Mouse (Mus musculus) liver, embryonic 14 days (tissue): Measurements from ENCODE around the gene Dnah5. TPM values are rescaled to one million over a fixed set of nuclear protein-coding genes. Genes with fewer than 3 reads are reported as not detected.

Experiments
- polyA plus RNA-seq: library from polyadenylated mRNA; depleted of rRNA; stranded (reverse); fragments of >200 nt; gene quantifications from 2 replicates; pipeline ENCODE4 v1.2.3, GENCODE M21; 2012; rRNA removed

The Dnah5 gene
- polyA plus RNA-seq: not detected in 2 replicates

GRCm38 (mm10) chr15:28203111-28204075 lies at the start of gene Dnah5:
Dnah5 (plus strand) TSS chr15:28203752.

Other genes starting within 250 kb of the Dnah5 start
- gene Trio, start 177.9 kb upstream of the Dnah5 start, polyA plus RNA-seq: 6.1 and 6.5 TPM in 2 replicates